Mouse (Mus musculus): Measurements from ENCODE around the gene Thumpd2. TPM values are rescaled to one million over a fixed set of nuclear protein-coding genes. Genes with fewer than 3 reads are reported as not detected.

The Thumpd2 gene
- total RNA-seq (2018; cell fraction: chromatin; rRNA removed), result 10 to 100 TPM in 12 of 26 experiments, 1 to 10 TPM in 14; 1.3 to 17.3 (median 7.4) TPM
- 1 to 10 TPM in 23 of 26 experiments, under 1 TPM in 3; 0.62 to 4.9 (median 3.4) TPM for total RNA-seq (2018; cell fraction: cytosol; rRNA removed)
- 10 to 100 TPM in 8 of 26 experiments, 1 to 10 TPM in 18; 1.3 to 19.2 (median 6.3) TPM for total RNA-seq (2018; cell fraction: nucleus; rRNA removed)
- 3.6 to 4.6 TPM (median 4.2 TPM) in 3 replicates for polyA plus RNA-seq (2018)

DNA sequence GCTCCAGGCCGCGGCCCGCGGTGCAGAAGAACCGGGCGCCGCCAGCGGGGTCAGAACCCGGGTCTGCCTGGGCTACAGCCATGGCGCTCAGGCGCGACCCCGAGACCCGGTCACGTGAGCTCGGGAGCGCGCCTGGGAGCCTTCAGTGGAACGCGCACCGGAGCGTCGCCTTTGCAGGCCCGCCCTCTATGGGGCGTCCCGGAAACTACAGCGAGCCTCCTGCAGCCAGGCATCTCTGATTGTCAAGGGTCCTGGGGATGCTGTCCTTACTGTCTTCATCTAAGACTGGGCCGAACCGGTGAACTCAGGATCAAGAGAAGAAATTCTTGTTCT is at the start of gene Thumpd2:
Thumpd2 (minus strand) TSS at position 104 of the 333 bp plus-strand sequence.
- Histone ChIP-seq H3K79me2 (ENCODE audit: inconsistent target) (no peaks in the 10 kb centered on the region; the same call in 1 of the 2 replicates), H3K36me3 (ENCODE audit: inconsistent target) (peaks cover 4% of the 10 kb centered on the region; the same call in 1 of the 2 replicates), H3K4me3 (ENCODE audit: inconsistent target) (peak within 1 kb of the TSS; percentile 52), H3K27ac (peak within 1 kb of the TSS; percentile 42)
- WGBS (ENCODE audit: missing documents), result 2% methylated on average over 26 of the region's 29 CpGs

- Histone ChIP-seq H3K36me3 (ENCODE audit: inconsistent target) (no peaks in the 10 kb centered on the region), H3K79me2 (ENCODE audit: inconsistent target) (no peaks in the 10 kb centered on the region), H3K4me3 (ENCODE audit: inconsistent target) (no peak overlapping the region), H3K27ac (no peak overlapping the region)
- WGBS (ENCODE audit: missing documents), result 0% methylated on average over 2 of the region's 2 CpGs
Measured at GRCm38 (mm10) chr17:81104237-81104636, 39.4 kb upstream of the Thumpd2 start.

DNA sequence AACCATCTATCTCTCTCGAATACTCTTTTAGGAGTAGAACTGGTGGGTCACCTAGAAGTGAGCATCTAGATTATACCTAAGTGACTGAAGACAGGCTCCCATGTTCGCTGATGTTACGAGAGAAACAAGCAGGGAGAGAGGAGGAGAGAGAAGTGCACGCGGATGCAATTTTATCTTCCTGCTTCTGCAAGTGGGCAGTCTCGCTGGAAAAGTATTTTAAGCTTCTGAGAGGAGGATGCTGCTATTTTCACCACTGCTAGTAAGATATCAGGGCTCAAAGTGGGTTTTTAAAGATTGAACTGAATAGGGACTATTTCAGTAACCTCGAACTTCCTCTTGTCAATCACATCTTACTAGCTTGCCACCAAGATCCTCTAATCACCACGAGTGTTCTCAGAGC is 38.0 kb upstream of the Thumpd2 start:
- H3K4me3 ChIP-seq (ENCODE audit: inconsistent target), result no peak overlapping the region
- 15% methylated on average over 8 of the region's 8 CpGs for WGBS (ENCODE audit: missing documents)

GRCm38 (mm10) chr17:81098444-81098843 is 33.6 kb upstream of the Thumpd2 start:
- Histone ChIP-seq H3K27ac (no peak overlapping the region), H3K36me3 (ENCODE audit: inconsistent target) (no peaks in the 10 kb centered on the region), H3K4me3 (ENCODE audit: inconsistent target) (no peak overlapping the region), H3K79me2 (ENCODE audit: inconsistent target) (no peaks in the 10 kb centered on the region)

More for the DNA sequence above, 38.0 kb upstream of the Thumpd2 start:
- H3K36me3 ChIP-seq (ENCODE audit: inconsistent target), result no peaks in the 10 kb centered on the region
- H3K79me2 ChIP-seq (ENCODE audit: inconsistent target), result no peaks in the 10 kb centered on the region
- no peak overlapping the region for H3K27ac ChIP-seq

GRCm38 (mm10) chr17:81096490-81096889 is 31.6 kb upstream of the Thumpd2 start:
- no peaks in the 10 kb centered on the region for H3K79me2 ChIP-seq (ENCODE audit: inconsistent target)
- H3K4me3 ChIP-seq (ENCODE audit: inconsistent target), result no peak overlapping the region
- no peaks in the 10 kb centered on the region for H3K36me3 ChIP-seq (ENCODE audit: inconsistent target)
- no peak overlapping the region for H3K27ac ChIP-seq
- 71% methylated on average over 2 of the region's 2 CpGs for WGBS (ENCODE audit: missing documents)

- WGBS (ENCODE audit: missing documents), result 88% methylated on average over 5 of the region's 5 CpGs
Measured at GRCm38 (mm10) chr17:81092794-81093193, 27.9 kb upstream of the Thumpd2 start.

GRCm38 (mm10) chr17:81088866-81089265 is 24.0 kb upstream of the Thumpd2 start:
- Histone ChIP-seq H3K79me2 (ENCODE audit: inconsistent target) (no peaks in the 10 kb centered on the region), H3K27ac (no peak overlapping the region), H3K4me3 (ENCODE audit: inconsistent target) (no peak overlapping the region), H3K36me3 (ENCODE audit: inconsistent target) (no peaks in the 10 kb centered on the region)
- 81% methylated on average over 3 of the region's 3 CpGs for WGBS (ENCODE audit: missing documents)

More at GRCm38 (mm10) chr17:81092794-81093193, 27.9 kb upstream of the Thumpd2 start:
- Histone ChIP-seq H3K36me3 (ENCODE audit: inconsistent target) (no peaks in the 10 kb centered on the region), H3K4me3 (ENCODE audit: inconsistent target) (no peak overlapping the region), H3K79me2 (ENCODE audit: inconsistent target) (no peaks in the 10 kb centered on the region), H3K27ac (no peak overlapping the region)

DNA sequence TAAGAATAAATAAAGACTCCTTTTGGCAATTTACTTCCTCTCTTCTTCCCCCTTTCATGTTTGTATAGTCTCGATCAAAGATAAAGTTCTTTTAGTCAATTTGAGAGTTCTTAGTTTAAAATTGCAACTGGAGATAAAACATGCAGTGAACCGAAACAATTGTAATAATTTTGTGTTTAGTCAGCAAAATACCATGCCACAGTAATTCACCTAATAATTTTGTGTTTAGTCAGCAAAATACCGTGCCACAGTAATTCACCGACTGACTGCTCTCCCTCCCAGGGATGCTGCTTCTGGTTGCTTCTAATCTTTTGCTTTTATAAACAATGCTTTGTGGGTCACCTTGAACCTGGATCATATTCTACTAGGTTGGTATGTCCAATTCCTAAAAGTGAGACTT is 22.9 kb upstream of the Thumpd2 start:
- no peaks in the 10 kb centered on the region for H3K79me2 ChIP-seq (ENCODE audit: inconsistent target)
- H3K4me3 ChIP-seq (ENCODE audit: inconsistent target), result no peak overlapping the region
- H3K27ac ChIP-seq, result no peak overlapping the region
- no peaks in the 10 kb centered on the region for H3K36me3 ChIP-seq (ENCODE audit: inconsistent target)
- 91% methylated on average over 4 of the region's 4 CpGs for WGBS (ENCODE audit: missing documents)

- peak overlapping the region; percentile 52 for H3K4me3 ChIP-seq (ENCODE audit: inconsistent target)
- 8% methylated on average over 27 of the region's 28 CpGs for WGBS (ENCODE audit: missing documents)
- H3K36me3 ChIP-seq (ENCODE audit: inconsistent target), result peaks cover 4% of the 10 kb centered on the region; the same call in 1 of the 2 replicates
- H3K27ac ChIP-seq, result peak overlapping the region; percentile 42
- H3K79me2 ChIP-seq (ENCODE audit: inconsistent target), result peaks cover 3% of the 10 kb centered on the region; the same call in 1 of the 2 replicates
Measured at GRCm38 (mm10) chr17:81064279-81064978, 453 bp downstream of the Thumpd2 start.

GRCm38 (mm10) chr17:81063346-81063745 is 1.5 kb downstream of the Thumpd2 start:
- WGBS (ENCODE audit: missing documents), result 84% methylated on average over 3 of the region's 3 CpGs
- no peak overlapping the region for H3K27ac ChIP-seq
- no peak overlapping the region for H3K4me3 ChIP-seq (ENCODE audit: inconsistent target)

DNA sequence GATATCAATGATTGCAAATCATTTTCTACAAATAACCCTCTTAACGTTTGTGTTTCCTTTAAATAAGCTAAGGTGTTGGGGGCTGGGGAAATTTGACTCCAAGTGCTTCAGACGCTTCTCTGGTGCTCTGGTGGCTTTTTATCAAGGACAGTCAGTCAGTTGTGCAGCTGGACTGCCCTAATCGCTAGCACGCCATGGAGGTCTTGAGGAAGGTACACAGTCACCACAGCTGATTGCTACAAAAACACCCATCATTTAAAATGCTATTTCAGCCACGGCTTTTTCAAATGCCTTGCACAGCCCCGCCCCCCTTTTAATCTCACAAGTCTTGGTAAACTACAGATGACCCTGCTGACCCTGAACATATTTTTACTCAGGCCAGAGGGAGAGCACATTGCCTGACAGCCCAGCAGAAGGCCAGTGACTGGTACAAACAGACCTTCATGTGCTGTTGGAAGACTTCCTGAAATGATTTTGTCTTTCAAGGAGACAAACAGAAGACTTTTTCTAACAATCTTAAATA is 2.5 kb downstream of the Thumpd2 start:
- peaks cover 5% of the 10 kb centered on the region; the same call in 1 of the 2 replicates for H3K79me2 ChIP-seq (ENCODE audit: inconsistent target)
- H3K36me3 ChIP-seq (ENCODE audit: inconsistent target), result peaks cover 4% of the 10 kb centered on the region; the same call in 1 of the 2 replicates
- 96% methylated on average over 6 of the region's 6 CpGs for WGBS (ENCODE audit: missing documents)
- no peak overlapping the region for H3K27ac ChIP-seq
- H3K4me3 ChIP-seq (ENCODE audit: inconsistent target), result no peak overlapping the region

More at GRCm38 (mm10) chr17:81063346-81063745, 1.5 kb downstream of the Thumpd2 start:
- Histone ChIP-seq H3K79me2 (ENCODE audit: inconsistent target) (peaks cover 5% of the 10 kb centered on the region; the same call in 1 of the 2 replicates), H3K36me3 (ENCODE audit: inconsistent target) (peaks cover 4% of the 10 kb centered on the region; the same call in 1 of the 2 replicates)

- Histone ChIP-seq H3K36me3 (ENCODE audit: inconsistent target) (peaks cover 20% of the 10 kb centered on the region; the same call in 1 of the 2 replicates), H3K79me2 (ENCODE audit: inconsistent target) (peaks cover 5% of the 10 kb centered on the region; the same call in 1 of the 2 replicates)
- WGBS (ENCODE audit: missing documents), result 94% methylated on average over 8 of the region's 8 CpGs
Measured at GRCm38 (mm10) chr17:81056796-81057381, 8.0 kb downstream of the Thumpd2 start.

GRCm38 (mm10) chr17:81056035-81056434 is 8.8 kb downstream of the Thumpd2 start:
- H3K36me3 ChIP-seq (ENCODE audit: inconsistent target), result peaks cover 26% of the 10 kb centered on the region

More at GRCm38 (mm10) chr17:81056796-81057381, 8.0 kb downstream of the Thumpd2 start:
- H3K27ac ChIP-seq, result no peak overlapping the region
- no peak overlapping the region for H3K4me3 ChIP-seq (ENCODE audit: inconsistent target)

DNA sequence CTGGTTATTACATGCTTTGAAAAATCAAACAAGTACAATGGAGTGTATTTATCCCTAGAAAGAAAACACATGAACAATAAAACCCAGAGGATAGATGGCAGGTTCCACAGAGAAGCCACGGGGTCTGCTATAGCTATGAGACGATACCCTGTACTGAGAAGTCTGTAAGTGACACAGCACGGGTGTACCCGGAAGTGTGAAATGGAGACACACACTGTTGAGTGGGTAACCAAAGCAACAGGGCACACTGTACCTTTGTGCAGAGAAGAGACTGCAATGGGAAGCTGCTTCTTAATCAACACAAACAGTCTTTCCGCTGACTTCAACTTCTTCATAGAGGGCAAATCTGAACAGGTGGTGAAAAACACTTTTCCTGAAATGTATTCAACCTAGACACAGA is 9.4 kb downstream of the Thumpd2 start:
- Histone ChIP-seq H3K4me3 (ENCODE audit: inconsistent target) (no peak overlapping the region), H3K27ac (no peak overlapping the region), H3K36me3 (ENCODE audit: inconsistent target) (peaks cover 31% of the 10 kb centered on the region), H3K79me2 (ENCODE audit: inconsistent target) (peaks cover 5% of the 10 kb centered on the region; the same call in 1 of the 2 replicates)
- 90% methylated on average over 5 of the region's 5 CpGs for WGBS (ENCODE audit: missing documents)

More at GRCm38 (mm10) chr17:81056035-81056434, 8.8 kb downstream of the Thumpd2 start:
- 95% methylated on average over 3 of the region's 3 CpGs for WGBS (ENCODE audit: missing documents)
- no peak overlapping the region for H3K4me3 ChIP-seq (ENCODE audit: inconsistent target)
- H3K79me2 ChIP-seq (ENCODE audit: inconsistent target), result peaks cover 5% of the 10 kb centered on the region; the same call in 1 of the 2 replicates
- no peak overlapping the region for H3K27ac ChIP-seq

All from macrophage (primary cell).